Mouse (Mus musculus): ENCODE results near the gene Hsf2bp.

GRCm38 (mm10) chr17:31968801-31969200, 67.3 kb downstream of the Hsf2bp start:
- TF ChIP-seq CTCF (IDR thresholded peaks at IDR 0.05; ENCODE audit: low read depth) (no peak), EP300 (IDR thresholded peaks at IDR 0.05; ENCODE audit: low read depth) (no peak)
